ENCODE assay signal across 8 mouse cellular contexts in genomic region chr19:28963842-28964551, GRCm38 (mm10). TPM values are rescaled to one million over a fixed set of nuclear protein-coding genes. Genes with fewer than 3 reads are reported as not detected.
DNase-seq lines count a peak whose midpoint lies in the region; ATAC-seq and TF ChIP-seq lines count a peak whose summit lies in the region.

Plpp6 (plus strand) TSS chr19:28963953.

- peak; percentile 87 for DNase-seq in ES-CJ7 (ENCODE audit: low read depth, low spot score)
- DNase-seq in cerebellum, adult 11 months, result peak; percentile 82
- peak; percentile 69 for DNase-seq in heart, postnatal 25 days (ENCODE audit: low spot score)
- DNase-seq in layer of hippocampus, adult 2 months (ENCODE audit: low spot score in 2 of 2), result peak; percentile 78 to 79
- peak; percentile 85 for DNase-seq in lung, embryonic 14.5 days
- peak; percentile 76 for DNase-seq in testis, postnatal 14 days (ENCODE audit: low spot score)

- peak; percentile 93 for ATAC-seq in forebrain, embryonic 16.5 days
- peak; percentile 80 for ATAC-seq in lung, embryonic 14.5 days (ENCODE audit: insufficient read depth)
- peak; percentile 61 for ATAC-seq in neutrophil, adult 5-6 weeks (ENCODE audit: extremely low read depth, insufficient number of reproducible peaks, low FRiP score, poor library complexity, severe bottlenecking)

- WGBS in forebrain, embryonic 16.5 days, result 0% methylated on average over 61 of the region's 73 CpGs
- whole genome bisulfite sequencing in lung, embryonic 14.5 days, result under 1% methylated on average over 62 of the region's 73 CpGs

- H3K9ac ChIP-seq in forebrain, embryonic 16.5 days (replicated peaks; ENCODE audit: low read depth, low read length), result peak within 1 kb of the TSS; percentile 90
- peak within 1 kb of the TSS; percentile 82 for H3K9ac ChIP-seq in lung, embryonic 14.5 days

- no peaks in the 10 kb centered on the region for H3K36me3 ChIP-seq in forebrain, embryonic 16.5 days (ENCODE audit: control insufficient read depth, insufficient read depth)
- no peaks in the 10 kb centered on the region for H3K36me3 ChIP-seq in lung, embryonic 14.5 days (ENCODE audit: insufficient read depth)

- no peaks in the 10 kb centered on the region for H3K27me3 ChIP-seq in forebrain, embryonic 16.5 days (replicated peaks; ENCODE audit: control insufficient read depth, insufficient read depth, low read length)
- H3K27me3 ChIP-seq in lung, embryonic 14.5 days (ENCODE audit: insufficient read depth, low read length), result no peaks in the 10 kb centered on the region

- peak within 1 kb of the TSS; percentile 89 for H3K27ac ChIP-seq in forebrain, embryonic 16.5 days (ENCODE audit: low read length)
- peak within 1 kb of the TSS; percentile 98 for H3K27ac ChIP-seq in layer of hippocampus, adult 2 months
- H3K27ac ChIP-seq in lung, embryonic 14.5 days (ENCODE audit: low read depth), result peak within 1 kb of the TSS; percentile 60; the same call in 1 of the 2 replicates

- no peak; the same call in 1 of the 2 replicates for TF ChIP-seq CTCF in layer of hippocampus, adult 2 months (conservative IDR thresholded peaks at IDR 0.05)
- TF ChIP-seq CTCF in lung, embryonic 14.5 days (IDR thresholded peaks at IDR 0.05; ENCODE audit: low read depth), result peak; percentile 65

- H3K4me1 ChIP-seq in forebrain, embryonic 16.5 days (replicated peaks; ENCODE audit: control insufficient read depth, insufficient read depth, low read length), result peaks cover 23% of the 10 kb centered on the region
- H3K4me1 ChIP-seq in lung, embryonic 14.5 days (ENCODE audit: insufficient read depth), result peaks cover 7% of the 10 kb centered on the region; the same call in 1 of the 2 replicates

- intact Hi-C loops in heart, postnatal 25 days (cut with DNase I), result loop anchor here (10.0 kb wide), 1 partner anchor 541 kb away; no protein-coding TSS in a partner anchor

- peak within 1 kb of the TSS; percentile 88 for H3K4me2 ChIP-seq in forebrain, embryonic 16.5 days (ENCODE audit: low read length)
- peak within 1 kb of the TSS; percentile 94 for H3K4me2 ChIP-seq in lung, embryonic 14.5 days

- no peaks in the 10 kb centered on the region for H3K9me3 ChIP-seq in forebrain, embryonic 16.5 days (ENCODE audit: control insufficient read depth, low read length)
- H3K9me3 ChIP-seq in lung, embryonic 14.5 days (ENCODE audit: low read depth, low read length), result no peaks in the 10 kb centered on the region

- peak within 1 kb of the TSS; percentile 94 for H3K4me3 ChIP-seq in forebrain, embryonic 16.5 days (replicated peaks; ENCODE audit: low read length)
- peak within 1 kb of the TSS; percentile 87 for H3K4me3 ChIP-seq in layer of hippocampus, adult 2 months
- peak within 1 kb of the TSS; percentile 82 for H3K4me3 ChIP-seq in lung, embryonic 14.5 days (ENCODE audit: low read depth, low read length)

RNA-seq across cellular contexts. Expression of gene Plpp6, which starts in this region (rescaled TPM):
- 8.6 and 8.9 TPM in 2 replicates for polyA plus RNA-seq in forebrain, embryonic 16.5 days (2015; fragmentation: Nextera tagmentation; extraction: Ambion mirVana)
- 1 to 10 TPM; 5.9 to 6.8 TPM for total RNA-seq in heart, postnatal 25 days (2021)
- 10 to 100 TPM; 51.2 to 52.4 TPM for total RNA-seq in layer of hippocampus, adult 2 months (2021)
- 9.6 and 10.3 TPM in 2 replicates for polyA plus RNA-seq in lung, embryonic 14.5 days (2014; fragmentation: Nextera tagmentation; extraction: Ambion mirVana)
- total RNA-seq in neutrophil, adult 5-6 weeks (2017), result 8.1 and 10.6 TPM in 2 replicates

Comparison
In these comparisons a context has a peak if more than half of its experiments do, and no peak if none do; other contexts are left out.
1. Peak in every context shown above with its lines: DNase-seq, ATAC-seq, H3K4me3 ChIP-seq and H3K27ac ChIP-seq.